Mouse (Mus musculus) midbrain, embryonic 16.5 days (tissue): Measurements from ENCODE around the gene Sike1. TPM values are rescaled to one million over a fixed set of nuclear protein-coding genes. Genes with fewer than 3 reads are reported as not detected.

Experiments
- ATAC-seq: fragments of 200-750 bp; cut with Nextera tagmentation; 2 replicates; pipeline ENCODE4 v1.8.0; 2017; ENCODE audit warnings: moderate TSS enrichment
- H3K27ac ChIP-seq: fragments of 300-500 bp; sonication (generic); 2 replicates; pipeline ENCODE4 v1.5.1; 2014; ENCODE audit warnings: mild to moderate bottlenecking, low read length, mixed read lengths
- H3K27me3 ChIP-seq: fragments of 300-500 bp; sonication (generic); 2 replicates; pipeline ENCODE4 v1.6.1; 2014; ENCODE audit warnings: low read depth, low read length, mixed read lengths; ENCODE audit not compliant: control insufficient read depth, insufficient read depth
- H3K36me3 ChIP-seq: fragments of 300-500 bp; sonication (generic); 2 replicates; pipeline ENCODE4 v1.6.1; 2014; ENCODE audit warnings: mild to moderate bottlenecking, low read length, moderate library complexity, mixed read lengths; ENCODE audit not compliant: control insufficient read depth, insufficient read depth
- H3K4me1 ChIP-seq: fragments of 300-500 bp; sonication (generic); 2 replicates; pipeline ENCODE4 v1.6.1; 2014; ENCODE audit warnings: mild to moderate bottlenecking, low read length, mixed read lengths; ENCODE audit not compliant: control insufficient read depth, insufficient read depth
- H3K4me2 ChIP-seq: fragments of 300-500 bp; sonication (generic); 2 replicates; pipeline ENCODE4 v1.6.1; 2014; ENCODE audit warnings: mild to moderate bottlenecking, low read length, mixed read lengths
- H3K4me3 ChIP-seq: fragments of 300-500 bp; sonication (generic); 2 replicates; pipeline ENCODE4 v1.5.1; 2014; ENCODE audit warnings: low read depth, mild to moderate bottlenecking, low read length, moderate library complexity, mixed read lengths
- H3K9ac ChIP-seq: fragments of 300-500 bp; sonication (generic); 2 replicates; pipeline ENCODE4 v1.6.1; 2014; ENCODE audit warnings: low read depth, low read length, mixed read lengths
- H3K9me3 ChIP-seq: fragments of 300-500 bp; sonication (generic); replicated peaks from 2 replicates; pipeline ENCODE4 v1.6.1; 2014; ENCODE audit warnings: mild to moderate bottlenecking, low read length, mixed read lengths; ENCODE audit not compliant: control insufficient read depth, poor library complexity, severe bottlenecking
- WGBS: fragments of 180-500 bp; shearing (Covaris S2); extraction: QIAGEN DNeasy Blood & Tissue Kit; methylation state at CpG from one replicate; pipeline ENCODE4 v1.1.7; 2014; 5-methylcytosine and 5-hydroxymethylcytosine counted together
- polyA plus RNA-seq: library from polyadenylated mRNA; unstranded; fragments of >200 nt; fragmentation: Nextera tagmentation; extraction: Ambion mirVana; gene quantifications from 2 replicates; pipeline ENCODE4 v1.2.1, GENCODE M21; 2015

Sike1 gene
- polyA plus RNA-seq, 1 experiment from 2014 or later: 63.1 TPM

DNA sequence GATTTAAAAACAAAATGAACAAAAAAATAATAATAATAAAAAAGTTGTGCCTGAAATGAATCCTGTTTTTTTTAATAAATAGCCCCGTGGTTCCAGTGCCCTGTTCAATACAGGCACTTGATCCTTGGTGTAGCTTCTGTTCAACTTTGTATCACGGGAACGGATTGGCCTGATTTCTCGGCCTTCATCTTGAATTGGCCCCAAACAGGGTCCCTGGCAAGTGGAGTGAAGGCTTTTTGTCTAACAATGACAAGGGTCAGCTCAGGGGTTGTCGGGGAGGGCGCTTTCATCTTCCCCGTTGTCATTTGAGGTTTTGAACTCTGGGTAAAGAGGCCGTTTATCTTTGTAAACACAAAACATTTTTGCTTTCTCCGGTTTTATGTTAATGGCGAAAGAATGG is 62.2 kb downstream of the Sike1 start:
- Histone ChIP-seq H3K27me3 (no peaks in the 10 kb centered on the region), H3K9ac (peak overlapping the region; percentile 49; the same call in 1 of the 2 replicates), H3K4me3 (peak overlapping the region; percentile 76), H3K4me1 (peaks cover 13% of the 10 kb centered on the region), H3K9me3 (no peaks in the 10 kb centered on the region), H3K36me3 (peaks cover 33% of the 10 kb centered on the region), H3K4me2 (peak overlapping the region; percentile 86), H3K27ac (peak overlapping the region; percentile 93)
- ATAC-seq: peak; percentile 44
- WGBS: 2% methylated on average over 10 of the region's 10 CpGs

Other genes with a start within 250 kb of the Sike1 start
- 0.43 and 0.71 TPM in 2 replicates for gene Tshb, start 213.0 kb upstream of the Sike1 start, polyA plus RNA-seq
- gene Sycp1, start 59.6 kb upstream of the Sike1 start, polyA plus RNA-seq: not detected in 2 replicates
- 0.19 and 0.30 TPM in 2 replicates for gene Nr1h5, start 31.6 kb upstream of the Sike1 start, polyA plus RNA-seq
- 358 and 410 TPM in 2 replicates for gene Csde1, start 24.7 kb downstream of the Sike1 start, polyA plus RNA-seq
- 85.1 and 90.6 TPM in 2 replicates for gene Nras, start 62.6 kb downstream of the Sike1 start, polyA plus RNA-seq
- gene Ampd1, start 78.3 kb downstream of the Sike1 start, polyA plus RNA-seq: 0.20 TPM in 1 of 2 replicates, not detected in the other
- 1.2 and 1.5 TPM in 2 replicates for gene Dennd2c, start 106.9 kb downstream of the Sike1 start, polyA plus RNA-seq
- 243 and 253 TPM in 2 replicates for gene Bcas2, start 175.9 kb downstream of the Sike1 start, polyA plus RNA-seq